10 mouse cellular contexts compared by ENCODE assay signal in genomic region chr2:4232761-4233322, GRCm38 (mm10).
DNase-seq lines count a peak whose midpoint lies in the region; ATAC-seq lines count a peak whose summit lies in the region.
"Had no signal": no experiment of that assay in that cellular context is flagged by ENCODE, and none has a peak within 500 bp of the region (broad histone marks: within the 10 kb centered on the region; RNA-seq: fewer than 3 reads in every experiment).

No protein-coding gene starts in this region.

- ATAC-seq in heart, embryonic 15.5 days (replicated peaks; ENCODE audit: insufficient number of reproducible peaks, insufficient read depth, low FRiP score, low read depth) = 0 out of 2 replicates have a peak, but pooled peaks have one; percentile 47
- peak; percentile 78 for ATAC-seq in forebrain, embryonic 16.5 days
- peak; percentile 76 for ATAC-seq in midbrain, embryonic 11.5 days (ENCODE audit: low FRiP score)
- no peak for ATAC-seq in inflammation-experienced regulatory T-cells, adult 6 months

- no peaks in the 10 kb centered on the region for H3K27me3 ChIP-seq in heart, embryonic 15.5 days
- H3K27me3 ChIP-seq in forebrain, embryonic 16.5 days (replicated peaks; ENCODE audit: control insufficient read depth, insufficient read depth, low read length) = no peaks in the 10 kb centered on the region
- no peaks in the 10 kb centered on the region for H3K27me3 ChIP-seq in midbrain, embryonic 11.5 days (ENCODE audit: control insufficient read depth, insufficient read depth, low read length)
- H3K27me3 ChIP-seq: CH12.LX had no signal

- no peak overlapping the region for H3K9ac ChIP-seq in heart, embryonic 15.5 days
- no peak overlapping the region for H3K9ac ChIP-seq in forebrain, embryonic 16.5 days (replicated peaks; ENCODE audit: low read depth, low read length)
- H3K9ac ChIP-seq in midbrain, embryonic 11.5 days (ENCODE audit: low read length) = no peak overlapping the region

- WGBS in heart, embryonic 15.5 days = 23% methylated on average over 10 of the region's 10 CpGs
- WGBS in forebrain, embryonic 16.5 days = 5% methylated on average over 10 of the region's 10 CpGs
- 30% methylated on average over 10 of the region's 10 CpGs for WGBS in midbrain, embryonic 11.5 days

- no peak overlapping the region for H3K4me3 ChIP-seq in heart, embryonic 15.5 days
- H3K4me3 ChIP-seq in forebrain, embryonic 16.5 days (replicated peaks; ENCODE audit: low read length) = no peak overlapping the region
- no peak overlapping the region for H3K4me3 ChIP-seq in midbrain, embryonic 11.5 days (ENCODE audit: low read depth, low read length)
- H3K4me3 ChIP-seq: erythroblast, embryonic 14.5 days had no signal

- peaks cover 26% of the 10 kb centered on the region for H3K4me1 ChIP-seq in heart, embryonic 15.5 days (replicated peaks)
- H3K4me1 ChIP-seq in forebrain, embryonic 16.5 days (replicated peaks; ENCODE audit: control insufficient read depth, insufficient read depth, low read length) = peaks cover 13% of the 10 kb centered on the region
- peaks cover 23% of the 10 kb centered on the region for H3K4me1 ChIP-seq in midbrain, embryonic 11.5 days (ENCODE audit: control insufficient read depth, insufficient read depth, low read length)

- H3K9me3 ChIP-seq in heart, embryonic 15.5 days (replicated peaks) = no peaks in the 10 kb centered on the region
- H3K9me3 ChIP-seq in forebrain, embryonic 16.5 days (ENCODE audit: control insufficient read depth, low read length) = no peaks in the 10 kb centered on the region
- no peaks in the 10 kb centered on the region for H3K9me3 ChIP-seq in midbrain, embryonic 11.5 days (ENCODE audit: control insufficient read depth, low read length)

- DNase-seq in heart, adult 8-10 months (ENCODE audit: low spot score) = no peak
- DNase-seq in brain, adult 2 months (ENCODE audit: low read depth, low spot score) = peak; percentile 33
- peak; percentile 90 for DNase-seq in midbrain, embryonic 11.5 days (ENCODE audit: low spot score, missing footprints)
- DNase-seq in gastrocnemius, postnatal 4 days (ENCODE audit: low spot score in 2 of 2) = no peak
- no peak for DNase-seq in urinary bladder, postnatal 10 days (ENCODE audit: low spot score)

- peak overlapping the region; percentile 56 for H3K27ac ChIP-seq in heart, embryonic 15.5 days
- H3K27ac ChIP-seq in forebrain, embryonic 16.5 days (ENCODE audit: low read length) = 0 out of 2 replicates have a peak overlapping the region, but pooled peaks have one; percentile 38
- H3K27ac ChIP-seq in midbrain, embryonic 11.5 days (ENCODE audit: low read depth, low read length) = peak overlapping the region; percentile 57

- no peaks in the 10 kb centered on the region for H3K36me3 ChIP-seq in heart, embryonic 15.5 days
- no peaks in the 10 kb centered on the region for H3K36me3 ChIP-seq in forebrain, embryonic 16.5 days (ENCODE audit: control insufficient read depth, insufficient read depth)
- no peaks in the 10 kb centered on the region for H3K36me3 ChIP-seq in midbrain, embryonic 11.5 days (ENCODE audit: control insufficient read depth, insufficient read depth, low read length)

- H3K4me2 ChIP-seq in heart, embryonic 15.5 days = peak overlapping the region; percentile 49
- peak overlapping the region; percentile 42 for H3K4me2 ChIP-seq in forebrain, embryonic 16.5 days (ENCODE audit: low read length)
- H3K4me2 ChIP-seq in midbrain, embryonic 11.5 days = peak overlapping the region; percentile 14; the same call in 1 of the 2 replicates

Comparison
In these comparisons a context has a peak if more than half of its experiments do, and no peak if none do; other contexts are left out.
1. DNase-seq: peak in brain, adult 2 months (single experiment) and midbrain, embryonic 11.5 days (single experiment); none in heart, adult 8-10 months (single experiment), gastrocnemius, postnatal 4 days (0 of 2) and urinary bladder, postnatal 10 days (single experiment).
2. Peak in every context shown above with its lines, with median percentiles within 50 percentile points of each other: H3K27ac ChIP-seq and H3K4me2 ChIP-seq.